Mouse (Mus musculus): ENCODE measurements around the gene Cd38.
"Not testable (repeated sequence)": the region's sequence is repeated elsewhere in the genome, so short reads cannot be mapped to it uniquely, and the experiment has no call there.

Gene Cd38

GRCm38 (mm10) chr5:43855769-43856168 is 12.6 kb upstream of the Cd38 start:
- in situ Hi-C loops (cut with MboI, MseI) = loop anchor here in 1 of 2 experiments (5.0 kb wide), 1 partner anchor 48 kb away; no protein-coding TSS in a partner anchor

- in situ Hi-C loops (cut with MboI, MseI) = loop anchor here in 1 of 2 experiments (5.0 kb wide), 1 partner anchor 52 kb away; no protein-coding TSS in a partner anchor
Observed at GRCm38 (mm10) chr5:43859663-43860062, 8.7 kb upstream of the Cd38 start.

- in situ Hi-C loops (cut with MboI, MseI) = no loop called here
Observed at GRCm38 (mm10) chr5:43860096-43860495, 8.3 kb upstream of the Cd38 start.

- in situ Hi-C loops (cut with MboI, MseI) = no loop called here
Observed at GRCm38 (mm10) chr5:43860670-43861431, 7.5 kb upstream of the Cd38 start.

- in situ Hi-C loops (cut with MboI, MseI) = no loop called here
Observed at GRCm38 (mm10) chr5:43863642-43864041, 4.7 kb upstream of the Cd38 start.

GRCm38 (mm10) chr5:43865316-43865715 is 3.0 kb upstream of the Cd38 start:
- in situ Hi-C loops (cut with MboI, MseI) = no loop called here

GRCm38 (mm10) chr5:43868711-43869600 is 603 bp downstream of the Cd38 start:
- in situ Hi-C loops (cut with MboI, MseI) = no loop called here

- in situ Hi-C loops (cut with MboI, MseI) = loop anchor here in 1 of 2 experiments (5.0 kb wide), 1 partner anchor 75 kb away; no protein-coding TSS in a partner anchor
Observed at GRCm38 (mm10) chr5:43871845-43872244, 3.5 kb downstream of the Cd38 start.

GRCm38 (mm10) chr5:43872652-43873051 is 4.3 kb downstream of the Cd38 start:
- in situ Hi-C loops (cut with MboI, MseI) = loop anchor here in 1 of 2 experiments (5.0 kb wide), 1 partner anchor 75 kb away; no protein-coding TSS in a partner anchor

GRCm38 (mm10) chr5:43882034-43882433 is 13.7 kb downstream of the Cd38 start:
- in situ Hi-C loops (cut with MboI, MseI) = no loop called here

- in situ Hi-C loops (cut with MboI, MseI) = loop anchor here (5.0 kb wide), 2 partner anchors 48 to 372 kb away; no protein-coding TSS in a partner anchor
Observed at GRCm38 (mm10) chr5:43885060-43885820, 16.9 kb downstream of the Cd38 start.

- in situ Hi-C loops (cut with MboI, MseI) = loop anchor here in 1 of 2 experiments (10.0 kb wide), 1 partner anchor 102 kb away; no protein-coding TSS in a partner anchor
Observed at GRCm38 (mm10) chr5:43892386-43892785, 24.0 kb downstream of the Cd38 start.

- in situ Hi-C loops (cut with MboI, MseI) = loop anchor here in 1 of 2 experiments (10.0 kb wide), 1 partner anchor 101 kb away; no protein-coding TSS in a partner anchor
Observed at GRCm38 (mm10) chr5:43894113-43894512, 25.8 kb downstream of the Cd38 start.

GRCm38 (mm10) chr5:43895931-43896330 is 27.6 kb downstream of the Cd38 start:
- in situ Hi-C loops (cut with MboI, MseI) = loop anchor here (5.0 to 10.0 kb wide), 2 partner anchors 81 to 99 kb away; no protein-coding TSS in a partner anchor

- in situ Hi-C loops (cut with MboI, MseI) = no loop called here
Observed at GRCm38 (mm10) chr5:43904685-43905084, 36.3 kb downstream of the Cd38 start.

- in situ Hi-C loops (cut with MboI, MseI) = no loop called here
Observed at GRCm38 (mm10) chr5:43909213-43909612, 40.9 kb downstream of the Cd38 start.

- in situ Hi-C loops (cut with MboI, MseI) = no loop called here
Observed at GRCm38 (mm10) chr5:43910006-43910405, 41.7 kb downstream of the Cd38 start.

- in situ Hi-C loops (cut with MboI, MseI) = not testable (repeated sequence)
Observed at GRCm38 (mm10) chr5:43912844-43913243, 44.5 kb downstream of the Cd38 start, which contains the start of gene Gm7879. TSS of gene Gm7879 (plus strand) at chr5:43913144.

- in situ Hi-C loops (cut with MboI, MseI) = no loop called here
Observed at GRCm38 (mm10) chr5:43915261-43915886, 47.0 kb downstream of the Cd38 start.

- in situ Hi-C loops (cut with MboI, MseI) = loop anchor here in 1 of 2 experiments (5.0 kb wide), 1 partner anchor 70 kb away; no protein-coding TSS in a partner anchor
Observed at GRCm38 (mm10) chr5:43921877-43922276, 53.5 kb downstream of the Cd38 start.
